Mouse (Mus musculus): ENCODE measurements around the gene Slc16a4.
A peak's percentile ranks its signal among the peaks of the same experiment; 100 is the strongest.

DNA sequence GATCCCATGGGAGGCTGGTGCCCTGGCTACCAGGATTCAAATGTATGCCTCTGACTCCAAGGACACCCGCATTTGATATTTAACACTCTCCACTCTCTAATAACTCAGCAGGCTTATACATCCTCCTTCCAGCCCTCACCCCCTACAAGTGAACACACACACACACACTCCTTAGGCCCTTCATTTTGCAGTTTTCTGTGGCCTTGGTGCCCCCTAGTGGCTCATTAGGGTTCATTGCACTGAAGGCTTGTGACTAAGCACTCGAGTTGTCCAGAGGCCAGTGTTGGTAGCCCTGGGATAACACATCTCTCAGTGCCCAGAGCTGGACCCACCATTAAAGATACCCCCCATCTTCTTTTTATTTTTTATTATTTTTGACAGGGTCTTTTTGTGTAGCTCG lies 17.2 kb upstream of the Slc16a4 start:
- TF ChIP-seq POLR2A (IDR thresholded peaks at IDR 0.05; ENCODE audit: extremely low read depth, insufficient read depth, low read length) (no peak), CTCF (IDR thresholded peaks at IDR 0.05; ENCODE audit: extremely low read depth, insufficient read depth, low read length) (peak; percentile 91)

All from cortical plate, adult 2 months (tissue).